Mouse (Mus musculus) mesoderm, embryonic 11.5 days (tissue): ENCODE data around the gene Ocm.

Experiments used
- DNase-seq: peaks from one replicate; pipeline ENCODE4 v3.0.0-alpha.2; 2012; ENCODE audit warnings: low read depth, low spot score

The Ocm gene

GRCm38 (mm10) chr5:144002461-144003192, 23.8 kb downstream of the Ocm start:
- DNase-seq, result no peak

- DNase-seq, result no peak
Observed at GRCm38 (mm10) chr5:143999409-143999808, 27.1 kb downstream of the Ocm start.

DNA sequence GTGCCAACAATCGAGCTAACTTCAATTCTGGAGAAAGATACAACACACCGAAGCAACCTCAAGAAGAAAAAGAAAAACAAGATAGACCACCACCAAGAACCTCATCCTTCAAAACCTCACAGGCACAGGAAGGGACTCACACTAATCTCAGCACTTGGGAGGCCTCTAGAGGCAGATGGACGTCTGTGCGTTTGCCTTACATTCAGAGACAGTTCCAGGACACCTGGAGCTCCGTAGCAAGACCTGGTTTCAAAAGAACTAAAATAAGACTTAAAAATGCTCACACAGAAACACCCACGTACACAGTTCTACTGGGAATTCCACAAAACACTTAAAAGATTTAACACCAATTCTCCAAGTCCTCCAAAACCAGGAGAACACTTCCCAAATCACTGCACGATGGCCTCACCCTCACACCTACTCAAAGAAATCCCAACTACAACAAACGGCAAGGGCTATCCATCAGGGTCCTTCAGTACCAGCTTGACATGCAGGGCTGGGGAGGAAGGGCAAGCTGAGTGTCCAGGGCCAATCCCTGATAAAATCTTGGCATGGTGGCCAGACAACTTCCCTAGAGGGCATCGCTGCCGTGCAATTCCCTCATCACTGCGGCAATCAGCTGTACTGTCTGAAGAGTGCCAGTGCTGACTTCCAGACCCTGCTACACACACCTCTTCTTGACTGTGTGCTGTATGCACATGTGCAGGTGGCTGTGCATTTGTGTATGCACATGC, 31.7 kb downstream of the Ocm start:
- DNase-seq, result no peak

DNA sequence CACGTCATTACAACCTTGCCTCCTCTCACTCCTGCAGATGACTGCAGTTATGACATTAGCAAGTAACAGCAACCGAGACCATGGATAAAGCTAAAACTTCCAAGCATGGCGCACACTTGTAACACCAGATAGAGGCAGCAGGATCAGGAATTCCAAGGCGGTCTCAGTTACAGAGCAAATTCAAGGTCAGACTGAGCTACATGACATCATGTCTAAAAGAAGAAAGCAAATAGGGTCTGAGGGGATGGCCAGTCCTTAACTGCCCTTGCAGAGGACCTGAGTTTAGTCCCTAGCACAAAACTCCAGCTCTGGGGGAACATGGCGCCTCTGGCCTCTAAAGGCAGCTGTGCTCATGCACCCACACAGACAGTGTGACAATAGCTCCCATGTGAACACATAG, 32.6 kb downstream of the Ocm start:
- DNase-seq, result no peak

DNA sequence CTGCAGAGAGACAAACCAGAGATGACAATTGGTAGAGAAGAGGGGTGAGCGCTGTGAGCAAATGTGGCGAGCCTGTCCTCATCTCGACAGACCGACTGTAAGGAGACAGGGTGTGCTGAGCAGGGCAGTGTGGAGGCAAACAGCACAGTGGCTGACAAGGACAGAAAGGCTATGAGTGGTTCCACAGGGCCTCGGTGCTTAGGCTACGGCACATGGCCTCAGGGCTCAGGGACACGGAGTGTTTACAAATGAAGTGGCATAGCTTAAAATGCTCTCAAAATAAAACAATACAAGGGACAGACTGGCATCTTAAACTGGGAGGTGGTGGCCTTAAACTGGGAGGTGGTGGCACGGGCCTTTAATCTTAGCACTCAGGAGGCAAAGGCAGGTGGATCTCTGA, 33.2 kb downstream of the Ocm start:
- DNase-seq, result no peak

- no peak for DNase-seq
Observed at GRCm38 (mm10) chr5:143992661-143993060, 33.8 kb downstream of the Ocm start.

GRCm38 (mm10) chr5:143990086-143990485, 36.4 kb downstream of the Ocm start:
- no peak for DNase-seq

DNA sequence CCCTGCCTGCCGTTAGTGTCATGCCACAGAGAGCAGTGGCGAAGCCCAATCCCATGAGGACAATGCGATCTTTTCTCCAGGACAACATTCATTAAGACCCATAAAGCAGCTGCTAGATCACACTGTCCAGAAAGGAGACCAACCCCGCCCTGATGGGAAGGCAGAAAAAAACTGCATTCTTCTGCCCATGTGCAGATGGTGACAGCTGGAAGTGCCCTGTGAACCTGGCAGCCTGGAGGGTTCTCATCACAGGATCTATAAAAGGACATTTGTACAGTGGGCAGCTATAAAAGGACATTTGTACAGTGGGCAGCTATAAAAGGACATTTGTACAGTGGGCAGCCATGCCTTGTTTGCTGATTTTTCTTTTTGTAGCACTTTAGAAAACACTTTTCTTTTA, 37.4 kb downstream of the Ocm start:
- DNase-seq, result no peak

GRCm38 (mm10) chr5:143987596-143987995, 38.9 kb downstream of the Ocm start:
- DNase-seq, result no peak

DNA sequence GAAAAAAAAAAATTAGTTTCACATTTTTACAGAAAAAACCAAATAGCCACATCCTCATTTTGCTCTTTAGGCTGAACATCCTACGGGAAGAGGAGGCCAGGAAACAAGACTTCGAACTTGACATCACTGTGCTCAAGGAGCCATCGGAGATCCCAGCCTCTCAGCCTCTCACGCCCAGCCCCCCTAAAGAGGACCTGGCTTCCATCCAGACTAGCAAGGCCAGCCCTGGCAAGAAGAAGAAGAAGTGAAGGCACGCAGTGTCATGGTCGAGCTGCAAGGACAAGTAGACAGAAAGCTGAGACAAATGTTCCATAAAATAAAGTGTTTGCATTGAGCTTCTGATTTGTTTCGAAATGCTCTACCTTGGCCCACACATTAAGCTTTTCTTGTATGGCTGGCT, 41.1 kb downstream of the Ocm start:
- DNase-seq, result no peak

DNA sequence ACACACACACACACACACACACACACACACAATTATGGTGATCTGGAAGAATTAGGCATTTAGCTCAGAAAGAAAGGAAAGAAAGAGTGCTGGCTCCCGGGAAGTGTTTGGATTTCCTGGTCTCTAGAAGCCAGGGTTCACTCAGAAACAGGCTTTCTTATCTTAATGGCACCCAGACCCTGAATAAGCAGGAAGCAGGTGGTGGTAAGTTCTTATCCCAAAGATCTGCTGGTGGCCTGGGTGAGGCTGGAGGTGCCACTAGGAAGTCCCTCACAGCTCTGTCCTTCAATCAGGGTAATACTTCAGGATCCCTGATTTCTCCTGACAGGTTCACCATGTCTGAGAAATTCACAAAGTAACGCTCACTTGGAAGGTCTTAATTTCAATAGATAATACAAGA, 44.1 kb downstream of the Ocm start:
- DNase-seq, result no peak

GRCm38 (mm10) chr5:143980858-143981257, 45.6 kb downstream of the Ocm start:
- DNase-seq, result peak; percentile 39

- DNase-seq, result no peak
Observed at GRCm38 (mm10) chr5:143976726-143977431, 49.6 kb downstream of the Ocm start.

- DNase-seq, result no peak
Observed at GRCm38 (mm10) chr5:143976232-143976631, 50.2 kb downstream of the Ocm start.

GRCm38 (mm10) chr5:143975631-143975933, 50.9 kb downstream of the Ocm start:
- DNase-seq, result no peak

DNA sequence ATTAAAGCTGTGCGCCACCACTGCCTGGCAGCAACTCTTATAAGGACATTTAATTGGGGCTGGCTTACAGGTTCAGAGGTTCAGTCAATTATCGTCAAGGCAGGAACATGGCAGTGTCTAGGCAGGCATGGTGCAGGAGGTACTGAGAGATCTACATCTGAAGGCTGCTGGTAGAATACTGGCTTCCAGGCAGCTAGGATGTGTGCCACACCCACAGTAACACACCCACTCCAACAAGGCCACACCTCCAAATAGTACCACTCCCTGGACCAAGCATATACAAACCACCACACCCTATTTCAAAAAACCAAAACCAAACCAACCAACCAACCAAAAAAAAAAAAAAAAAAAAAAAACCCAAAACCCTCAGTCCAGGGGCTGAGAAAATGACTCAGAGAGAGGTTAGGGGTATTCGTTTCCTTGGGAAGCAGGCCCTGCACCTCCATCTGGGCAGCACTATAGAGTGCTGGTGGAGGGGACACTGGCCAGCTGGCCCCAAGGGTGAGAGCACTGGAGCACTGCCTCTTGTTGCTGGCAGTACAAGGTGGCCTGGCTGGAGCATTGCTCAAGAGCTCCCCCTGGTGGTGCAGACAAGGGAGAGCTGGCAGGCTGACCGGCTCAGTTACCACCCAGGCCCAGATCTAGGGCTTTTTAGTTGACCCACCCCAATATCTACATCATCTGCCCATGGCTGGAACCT, 51.4 kb downstream of the Ocm start:
- DNase-seq, result peak; percentile 84

DNA sequence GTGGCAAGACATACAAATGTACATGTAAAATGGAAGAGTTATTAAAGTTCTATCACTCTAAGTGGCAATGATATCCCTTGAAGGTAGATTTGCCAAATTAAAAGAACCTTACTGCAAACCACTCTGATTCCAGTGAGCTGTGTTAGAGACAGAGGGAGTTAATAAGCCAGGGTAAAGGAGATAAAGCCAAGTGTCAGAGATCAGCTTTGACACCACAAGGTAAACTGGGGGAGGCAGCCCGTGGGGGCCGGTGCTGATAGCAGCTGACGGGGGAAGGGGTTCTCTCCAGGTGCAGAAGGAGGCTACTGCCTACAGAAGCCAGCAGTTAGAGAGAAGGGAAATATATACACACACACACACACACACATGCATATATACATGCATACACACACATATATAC, 53.8 kb downstream of the Ocm start:
- DNase-seq, result no peak
